Mouse (Mus musculus) myocyte (in vitro differentiated cells): Measurements from ENCODE around the gene Ehbp1. TPM values are rescaled to one million over a fixed set of nuclear protein-coding genes. Genes with fewer than 3 reads are reported as not detected.

Source experiments
- H3K27me3 ChIP-seq: one replicate; pipeline ENCODE4 v1.6.1; 2011; ENCODE audit not compliant: control insufficient read depth, insufficient read depth, insufficient read length
- H3K36me3 ChIP-seq: one replicate; pipeline ENCODE4 v1.6.1; 2011; ENCODE audit not compliant: control insufficient read depth, insufficient read depth
- H3K4me2 ChIP-seq: one replicate; pipeline ENCODE4 v1.6.1; 2011; ENCODE audit warnings: low read depth, control low read depth
- H3K4me3 ChIP-seq: one replicate; pipeline ENCODE4 v1.5.1; 2011; ENCODE audit warnings: mild to moderate bottlenecking, control low read depth, moderate library complexity
- H3K79me2 ChIP-seq: one replicate; pipeline ENCODE4 v1.6.1; 2011; ENCODE audit not compliant: control insufficient read depth, insufficient read depth
- H3ac ChIP-seq: one replicate; pipeline ENCODE4 v1.6.1; 2011; ENCODE audit not compliant: control insufficient read depth, insufficient read length
- CEBPB ChIP-seq: IDR thresholded peaks from 2 replicates; pipeline ENCODE4 v1.6.1; 2011; ENCODE audit warnings: mild to moderate bottlenecking, moderate library complexity; ENCODE audit not compliant: poor library complexity, insufficient read depth, severe bottlenecking
- E2F4 ChIP-seq: IDR thresholded peaks from one replicate; pipeline ENCODE4 v1.6.1; 2011; ENCODE audit warnings: mild to moderate bottlenecking, control low read depth, moderate library complexity; ENCODE audit not compliant: insufficient read depth
- MAX ChIP-seq: IDR thresholded peaks from one replicate; pipeline ENCODE4 v1.6.1; 2011; ENCODE audit warnings: low read depth, mild to moderate bottlenecking, control low read depth
- MYOD1 ChIP-seq, 3 experiments: IDR thresholded peaks; one replicate each; pipeline ENCODE4 v1.6.1; 2011; ENCODE audit warnings: control low read depth in 2 of 3, low read depth in 2 of 3, mild to moderate bottlenecking in 2 of 3, moderate library complexity in 1 of 3; ENCODE audit not compliant: insufficient read length in 2 of 3, control insufficient read depth in 1 of 3
- MYOG ChIP-seq, 3 experiments: IDR thresholded peaks; one replicate each; pipeline ENCODE4 v1.6.1; 2011; ENCODE audit warnings: control low read depth in 2 of 3, low read depth in 2 of 3, mild to moderate bottlenecking in 2 of 3; ENCODE audit not compliant: insufficient read length in 2 of 3, control insufficient read depth in 1 of 3, insufficient read depth in 1 of 3
- POLR2A ChIP-seq: IDR thresholded peaks from one replicate; pipeline ENCODE4 v1.6.1; 2011; ENCODE audit warnings: low read depth, mild to moderate bottlenecking, control low read depth, moderate library complexity; ENCODE audit not compliant: insufficient read length
- POLR2AphosphoS2 ChIP-seq: IDR thresholded peaks from one replicate; pipeline ENCODE4 v1.6.1; 2011; ENCODE audit warnings: low read depth, control low read depth; ENCODE audit not compliant: insufficient read length
- REST ChIP-seq: IDR thresholded peaks from one replicate; pipeline ENCODE4 v1.6.1; 2011; ENCODE audit warnings: mild to moderate bottlenecking, control low read depth, moderate library complexity; ENCODE audit not compliant: insufficient read depth, insufficient read length
- SRF ChIP-seq: IDR thresholded peaks from one replicate; pipeline ENCODE4 v1.6.1; 2011; ENCODE audit warnings: low read depth; ENCODE audit not compliant: control insufficient read depth, insufficient read length
- TCF12 ChIP-seq: IDR thresholded peaks from one replicate; pipeline ENCODE4 v1.6.1; 2011; ENCODE audit warnings: mild to moderate bottlenecking, control low read depth; ENCODE audit not compliant: poor library complexity, insufficient read depth, severe bottlenecking
- TCF3 ChIP-seq: IDR thresholded peaks from one replicate; pipeline ENCODE4 v1.6.1; 2011; ENCODE audit warnings: low read depth, control low read depth; ENCODE audit not compliant: insufficient read length
- USF1 ChIP-seq: IDR thresholded peaks from one replicate; pipeline ENCODE4 v1.6.1; 2011; ENCODE audit warnings: low read depth, mild to moderate bottlenecking, control low read depth, moderate library complexity
- polyA plus RNA-seq: library from polyadenylated mRNA; unstranded; fragments of >200 nt; fragmentation: generic; extraction: Trizol; gene quantifications from one replicate; pipeline ENCODE4 v1.2.1, GENCODE M21; 2012; ENCODE audit warnings: missing spikeins

Ehbp1 gene
- polyA plus RNA-seq, 1 experiment = 4.0 TPM

- no peak overlapping the region for H3ac ChIP-seq
- H3K4me3 ChIP-seq = no peak overlapping the region
- H3K27me3 ChIP-seq = no peaks in the 10 kb centered on the region
- no peak overlapping the region for H3K4me2 ChIP-seq
- H3K79me2 ChIP-seq = no peaks in the 10 kb centered on the region
- TF ChIP-seq REST = no peak
- TF ChIP-seq MYOG (IDR thresholded peaks at IDR 0.05; ENCODE audit: control insufficient read depth in 1 of 3, insufficient read depth in 1 of 3, insufficient read length in 2 of 3, low read depth in 2 of 3) = no peak
- TF ChIP-seq POLR2A = no peak
- no peak for TF ChIP-seq MYOD1 (IDR thresholded peaks at IDR 0.05; ENCODE audit: control insufficient read depth in 1 of 3, insufficient read length in 2 of 3, low read depth in 2 of 3)
- TF ChIP-seq MAX = no peak
- TF ChIP-seq POLR2AphosphoS2 = no peak
- no peak for TF ChIP-seq USF1
- TF ChIP-seq E2F4 = no peak
- TF ChIP-seq TCF3 = no peak
- no peak for TF ChIP-seq SRF
- TF ChIP-seq TCF12 = no peak
- TF ChIP-seq CEBPB = no peak
- H3K36me3 ChIP-seq = no peaks in the 10 kb centered on the region
These were observed 141.0 kb downstream of the Ehbp1 start for GRCm38 (mm10) chr11:22201125-22201524.

- H3K36me3 ChIP-seq = no peaks in the 10 kb centered on the region
- H3ac ChIP-seq = no peak overlapping the region
- no peaks in the 10 kb centered on the region for H3K27me3 ChIP-seq
- H3K79me2 ChIP-seq = no peaks in the 10 kb centered on the region
- no peak for TF ChIP-seq POLR2A
- no peak for TF ChIP-seq USF1
- no peak for TF ChIP-seq SRF
- TF ChIP-seq MAX = no peak
- TF ChIP-seq E2F4 = no peak
- TF ChIP-seq MYOG (IDR thresholded peaks at IDR 0.05; ENCODE audit: control insufficient read depth in 1 of 3, insufficient read depth in 1 of 3, insufficient read length in 2 of 3, low read depth in 2 of 3) = no peak
- no peak for TF ChIP-seq TCF3
- H3K4me3 ChIP-seq = no peak overlapping the region
- no peak overlapping the region for H3K4me2 ChIP-seq
These were observed 142.2 kb downstream of the Ehbp1 start for GRCm38 (mm10) chr11:22199881-22200280.

DNA sequence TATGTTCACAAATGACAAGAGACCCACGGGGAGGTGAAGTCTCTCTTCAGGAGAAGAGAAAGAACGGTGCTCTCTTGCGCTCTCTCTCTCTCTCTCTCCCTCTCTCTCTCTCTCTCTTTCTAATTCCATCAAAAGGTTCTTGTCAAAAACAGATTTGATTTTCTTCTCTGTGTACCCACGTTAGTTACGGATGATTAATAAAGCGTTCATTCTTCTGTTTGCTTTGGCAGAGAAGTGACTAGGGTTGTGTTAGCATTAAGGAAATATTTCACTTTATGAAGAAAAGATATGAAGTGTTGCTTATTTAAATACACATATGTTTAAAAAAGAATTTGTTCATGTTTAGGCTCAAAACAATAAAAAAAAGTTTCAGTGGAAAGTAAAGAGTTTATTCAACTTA, 143.7 kb downstream of the Ehbp1 start:
- no peaks in the 10 kb centered on the region for H3K27me3 ChIP-seq
- no peak overlapping the region for H3K4me3 ChIP-seq
- no peak overlapping the region for H3K4me2 ChIP-seq

GRCm38 (mm10) chr11:22197935-22198334, 144.2 kb downstream of the Ehbp1 start:
- no peak overlapping the region for H3ac ChIP-seq
- no peak overlapping the region for H3K4me3 ChIP-seq
- TF ChIP-seq MAX (no peak), REST (no peak), POLR2A (no peak), CEBPB (no peak), SRF (no peak), POLR2AphosphoS2 (no peak), USF1 (no peak), MYOD1 (IDR thresholded peaks at IDR 0.05; ENCODE audit: control insufficient read depth in 1 of 3, insufficient read length in 2 of 3, low read depth in 2 of 3) (no peak), TCF3 (no peak), MYOG (IDR thresholded peaks at IDR 0.05; ENCODE audit: control insufficient read depth in 1 of 3, insufficient read depth in 1 of 3, insufficient read length in 2 of 3, low read depth in 2 of 3) (no peak), E2F4 (no peak), TCF12 (no peak)
- H3K36me3 ChIP-seq = no peaks in the 10 kb centered on the region
- H3K4me2 ChIP-seq = no peak overlapping the region
- no peaks in the 10 kb centered on the region for H3K79me2 ChIP-seq
- H3K27me3 ChIP-seq = no peaks in the 10 kb centered on the region

More for the DNA sequence above, 143.7 kb downstream of the Ehbp1 start:
- Histone ChIP-seq H3K36me3 (no peaks in the 10 kb centered on the region), H3K79me2 (no peaks in the 10 kb centered on the region), H3ac (no peak overlapping the region)
- TF ChIP-seq E2F4 (no peak), SRF (no peak), POLR2AphosphoS2 (no peak), POLR2A (no peak), MYOD1 (IDR thresholded peaks at IDR 0.05; ENCODE audit: control insufficient read depth in 1 of 3, insufficient read length in 2 of 3, low read depth in 2 of 3) (no peak), TCF12 (no peak), CEBPB (no peak), MYOG (IDR thresholded peaks at IDR 0.05; ENCODE audit: control insufficient read depth in 1 of 3, insufficient read depth in 1 of 3, insufficient read length in 2 of 3, low read depth in 2 of 3) (no peak), USF1 (no peak), TCF3 (no peak), MAX (no peak), REST (no peak)

- no peaks in the 10 kb centered on the region for H3K27me3 ChIP-seq
- TF ChIP-seq POLR2AphosphoS2 = no peak
- no peak for TF ChIP-seq TCF3
- TF ChIP-seq USF1 = no peak
- TF ChIP-seq REST = no peak
- no peak for TF ChIP-seq SRF
- no peak for TF ChIP-seq TCF12
- TF ChIP-seq CEBPB = no peak
- no peak for TF ChIP-seq E2F4
- TF ChIP-seq MYOD1 (IDR thresholded peaks at IDR 0.05; ENCODE audit: control insufficient read depth in 1 of 3, insufficient read length in 2 of 3, low read depth in 2 of 3) = no peak
- no peak for TF ChIP-seq MYOG (IDR thresholded peaks at IDR 0.05; ENCODE audit: control insufficient read depth in 1 of 3, insufficient read depth in 1 of 3, insufficient read length in 2 of 3, low read depth in 2 of 3)
- TF ChIP-seq MAX = no peak
- TF ChIP-seq POLR2A = no peak
- no peak overlapping the region for H3K4me3 ChIP-seq
- no peak overlapping the region for H3K4me2 ChIP-seq
- H3K36me3 ChIP-seq = no peaks in the 10 kb centered on the region
- H3K79me2 ChIP-seq = no peaks in the 10 kb centered on the region
- H3ac ChIP-seq = no peak overlapping the region
These were observed 145.3 kb downstream of the Ehbp1 start for GRCm38 (mm10) chr11:22196776-22197175.
